Mouse (Mus musculus): ENCODE measurements around the gene Foxp2. TPM values are rescaled to one million over a fixed set of nuclear protein-coding genes. Genes with fewer than 3 reads are reported as not detected.

The Foxp2 gene
- total and polyA plus RNA-seq, 3 experiments = not detected

GRCm38 (mm10) chr6:15268136-15268535, 367.0 kb downstream of the Foxp2 start:
- Histone ChIP-seq H3K4me2 (ENCODE audit: insufficient read depth, low read depth, poor library complexity, severe bottlenecking) (no peak overlapping the region), H3K4me3 (replicated peaks in 1 of 3; ENCODE audit: low read depth in 2 of 3, low read length in 2 of 3, poor library complexity in 1 of 3) (no peak overlapping the region)
- dilution Hi-C loops (cut with MboI; ENCODE audit: extremely low pct_ligation_motif_present, extremely low pct_unique_long_range_greater_than_20kb, low sequenced_read_pairs) = no loop called here

DNA sequence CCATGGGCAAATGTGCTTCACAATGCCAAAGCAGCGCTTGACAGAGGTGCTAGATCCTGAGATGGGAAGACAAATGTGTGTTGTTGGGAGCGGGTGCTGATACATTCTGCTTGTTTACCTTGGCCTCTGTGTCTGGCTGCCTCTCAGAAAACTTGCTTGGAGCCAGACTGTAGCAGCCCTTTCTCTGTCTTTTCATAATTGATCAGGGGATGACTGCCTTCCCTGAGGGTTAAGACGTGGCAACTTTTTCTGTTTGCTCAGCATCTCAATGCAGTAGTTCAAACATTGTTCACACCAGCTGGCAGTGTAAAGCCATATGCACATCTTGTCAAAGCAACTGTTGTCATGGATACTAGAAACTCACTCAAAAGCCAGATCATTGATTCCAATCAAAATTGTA, 384.1 kb downstream of the Foxp2 start:
- Histone ChIP-seq H3K36me3 (replicated peaks in 1 of 2; ENCODE audit: control insufficient read depth in 1 of 2, insufficient read depth in 1 of 2, low read length in 1 of 2) (no peaks in the 10 kb centered on the region), H3K9ac (ENCODE audit: insufficient read depth, low read depth) (no peak overlapping the region), H3K4me3 (replicated peaks in 1 of 3; ENCODE audit: low read depth in 2 of 3, low read length in 2 of 3, poor library complexity in 1 of 3) (no peak overlapping the region), H3K9me3 (replicated peaks; ENCODE audit: low read length) (no peaks in the 10 kb centered on the region), H3K4me1 (ENCODE audit: control insufficient read depth in 1 of 2, insufficient read depth in 2 of 2) (no peaks in the 10 kb centered on the region), H3K4me2 (ENCODE audit: insufficient read depth, low read depth, poor library complexity, severe bottlenecking) (no peak overlapping the region), H3K27ac (ENCODE audit: insufficient read depth, low read depth) (no peak overlapping the region), H3K79me2 (replicated peaks; ENCODE audit: control insufficient read depth, extremely low read depth, insufficient read depth, poor library complexity, severe bottlenecking) (no peaks in the 10 kb centered on the region), H3K27me3 (replicated peaks) (no peaks in the 10 kb centered on the region)
- in situ Hi-C loops (cut with MboI; ENCODE audit: low pct_ligation_motif_present, low pct_unique_long_range_greater_than_20kb, low sequenced_read_pairs) = no loop called here
- no peak for DNase-seq (ENCODE audit: extremely low read depth)
- dilution Hi-C loops (cut with MboI; ENCODE audit: extremely low pct_ligation_motif_present, extremely low pct_unique_long_range_greater_than_20kb, low sequenced_read_pairs) = no loop called here
- no peak for TF ChIP-seq MAX (IDR thresholded peaks at IDR 0.05; ENCODE audit: low read length)

More at GRCm38 (mm10) chr6:15268136-15268535, 367.0 kb downstream of the Foxp2 start:
- TF ChIP-seq MXI1 (IDR thresholded peaks at IDR 0.05; ENCODE audit: low read depth, low read length) = no peak
- TF ChIP-seq KAT2A (IDR thresholded peaks at IDR 0.05; ENCODE audit: insufficient replicate concordance, low read length) = no peak
- no peak for TF ChIP-seq JUN (IDR thresholded peaks at IDR 0.05; ENCODE audit: insufficient read depth, low read depth, low read length)
- no peak for TF ChIP-seq NELFE (IDR thresholded peaks at IDR 0.05; ENCODE audit: low read depth, low read length)
- Histone ChIP-seq H3K4me1 (ENCODE audit: control insufficient read depth in 1 of 2, insufficient read depth in 2 of 2) (no peaks in the 10 kb centered on the region; a peak in 1 of 4 replicates), H3K9me3 (replicated peaks; ENCODE audit: low read length) (no peaks in the 10 kb centered on the region), H3K79me2 (replicated peaks; ENCODE audit: control insufficient read depth, extremely low read depth, insufficient read depth, poor library complexity, severe bottlenecking) (no peaks in the 10 kb centered on the region), H3K36me3 (replicated peaks in 1 of 2; ENCODE audit: control insufficient read depth in 1 of 2, insufficient read depth in 1 of 2, low read length in 1 of 2) (no peaks in the 10 kb centered on the region), H3K27me3 (replicated peaks) (no peaks in the 10 kb centered on the region), H3K27ac (ENCODE audit: insufficient read depth, low read depth) (no peak overlapping the region), H3K9ac (ENCODE audit: insufficient read depth, low read depth) (no peak overlapping the region)
- DNase-seq (ENCODE audit: extremely low read depth) = no peak
- in situ Hi-C loops (cut with MboI; ENCODE audit: low pct_ligation_motif_present, low pct_unique_long_range_greater_than_20kb, low sequenced_read_pairs) = no loop called here

DNA sequence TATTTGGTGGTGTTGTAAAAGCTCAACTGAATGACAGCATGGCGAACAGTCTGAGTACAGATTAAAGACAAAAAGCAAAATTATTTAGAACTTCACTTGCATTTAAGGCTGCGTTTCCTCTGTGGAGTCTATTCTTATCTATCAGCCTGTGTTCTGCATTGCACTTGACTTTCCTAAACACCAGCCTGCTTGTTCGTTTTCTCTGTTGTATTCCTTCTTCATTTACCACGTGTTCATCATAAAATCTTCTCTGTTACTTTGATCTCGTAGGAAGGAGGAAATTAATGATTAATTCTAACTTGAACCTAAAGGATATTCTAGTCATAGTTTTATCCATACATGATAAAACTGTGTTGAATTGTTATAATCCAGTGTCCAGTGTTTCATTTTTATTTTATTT, 392.9 kb downstream of the Foxp2 start:
- dilution Hi-C loops (cut with MboI; ENCODE audit: extremely low pct_ligation_motif_present, extremely low pct_unique_long_range_greater_than_20kb, low sequenced_read_pairs) = no loop called here
- Histone ChIP-seq H3K9ac (ENCODE audit: insufficient read depth, low read depth) (no peak overlapping the region), H3K27me3 (replicated peaks) (no peaks in the 10 kb centered on the region), H3K4me3 (replicated peaks in 1 of 3; ENCODE audit: low read depth in 2 of 3, low read length in 2 of 3, poor library complexity in 1 of 3) (no peak overlapping the region), H3K27ac (ENCODE audit: insufficient read depth, low read depth) (no peak overlapping the region), H3K4me1 (ENCODE audit: control insufficient read depth in 1 of 2, insufficient read depth in 2 of 2) (no peaks in the 10 kb centered on the region), H3K4me2 (ENCODE audit: insufficient read depth, low read depth, poor library complexity, severe bottlenecking) (no peak overlapping the region), H3K36me3 (replicated peaks in 1 of 2; ENCODE audit: control insufficient read depth in 1 of 2, insufficient read depth in 1 of 2, low read length in 1 of 2) (no peaks in the 10 kb centered on the region), H3K79me2 (replicated peaks; ENCODE audit: control insufficient read depth, extremely low read depth, insufficient read depth, poor library complexity, severe bottlenecking) (no peaks in the 10 kb centered on the region), H3K9me3 (replicated peaks; ENCODE audit: low read length) (no peaks in the 10 kb centered on the region)
- no peak for DNase-seq (ENCODE audit: extremely low read depth)
- in situ Hi-C loops (cut with MboI; ENCODE audit: low pct_ligation_motif_present, low pct_unique_long_range_greater_than_20kb, low sequenced_read_pairs) = no loop called here
- TF ChIP-seq PAX5 (IDR thresholded peaks at IDR 0.05; ENCODE audit: low read length) (no peak), MAX (IDR thresholded peaks at IDR 0.05; ENCODE audit: low read length) (no peak), BHLHE40 (IDR thresholded peaks at IDR 0.05; ENCODE audit: low read depth, low read length) (no peak), ZMIZ1 (IDR thresholded peaks at IDR 0.05; ENCODE audit: low read depth, low read length) (no peak), ZC3H11A (IDR thresholded peaks at IDR 0.05; ENCODE audit: low read depth, low read length) (no peak), CHD2 (IDR thresholded peaks at IDR 0.05; ENCODE audit: low read length) (no peak), RAD21 (IDR thresholded peaks at IDR 0.05; ENCODE audit: low read depth, low read length) (no peak), TCF12 (IDR thresholded peaks at IDR 0.05; ENCODE audit: low read depth, low read length) (no peak), CHD1 (IDR thresholded peaks at IDR 0.05; ENCODE audit: low read depth, low read length) (no peak), EP300 (IDR thresholded peaks at IDR 0.05; ENCODE audit: low read length) (no peak), POLR2A (IDR thresholded peaks at IDR 0.05; ENCODE audit: low read depth, low read length) (no peak), TBP (conservative IDR thresholded peaks at IDR 0.05; ENCODE audit: low read depth, low read length) (no peak), ELF1 (IDR thresholded peaks at IDR 0.05; ENCODE audit: low read depth, low read length) (no peak), SMC3 (IDR thresholded peaks at IDR 0.05; ENCODE audit: low read depth, low read length) (no peak), MAFK (IDR thresholded peaks at IDR 0.05; ENCODE audit: insufficient replicate concordance, low read length) (no peak)

Measured in CH12.LX (cell line).